Mouse (Mus musculus) C2C12 (cell line): ENCODE measurements at regions not wholly inside any gene's neighbourhood (a gene's known extent, or its start where the extent isn't known, plus 50 kb on each side); places are given as distances from the start of the nearest gene placed in this dataset.

Experiments used
- CEBPB ChIP-seq: IDR thresholded peaks from one replicate; pipeline ENCODE4 v1.6.1; 2011; ENCODE audit warnings: low read depth, mild to moderate bottlenecking, control low read depth, moderate library complexity
- CTCF ChIP-seq: IDR thresholded peaks from one replicate; pipeline ENCODE4 v1.5.1; 2011; ENCODE audit not compliant: control insufficient read depth, insufficient read depth, insufficient read length
- MAX ChIP-seq: IDR thresholded peaks from one replicate; pipeline ENCODE4 v1.6.1; 2011; ENCODE audit warnings: mild to moderate bottlenecking, control low read depth
- USF1 ChIP-seq: IDR thresholded peaks from one replicate; pipeline ENCODE4 v1.6.1; 2011; ENCODE audit warnings: low read depth, mild to moderate bottlenecking, control low read depth, moderate library complexity

DNA sequence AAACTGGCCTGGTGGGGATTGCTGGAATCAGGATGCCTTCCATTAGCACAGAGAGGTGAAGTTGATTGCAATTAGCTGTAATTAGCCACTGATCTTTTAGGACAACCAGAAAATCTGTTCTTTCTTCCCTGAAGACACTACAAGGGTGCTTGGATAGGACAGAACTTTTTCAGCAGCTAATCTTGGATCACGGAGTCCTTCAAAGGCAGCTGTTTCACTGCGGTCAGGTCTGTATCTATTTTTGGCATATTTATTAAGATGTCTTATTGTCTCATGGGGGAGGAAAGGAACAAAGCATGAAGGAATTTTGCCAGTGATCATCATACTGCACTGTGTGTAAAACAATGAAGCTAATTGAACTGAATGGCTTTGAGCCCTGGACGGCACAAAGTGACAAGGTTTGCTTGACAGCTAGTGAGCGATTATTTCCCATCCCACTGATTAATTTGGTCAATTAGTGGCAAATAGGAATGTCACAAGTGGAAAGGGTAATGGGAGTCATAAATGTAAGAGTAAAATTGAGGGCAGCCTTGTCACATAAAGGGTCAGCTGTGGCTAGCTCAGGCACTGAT, 395.8 kb upstream of the Nr5a2 start:
- TF ChIP-seq CTCF (no peak), CEBPB (no peak), MAX (no peak), USF1 (no peak)
